Mouse (Mus musculus): Measurements from ENCODE around the gene Gprc5d.

DNA sequence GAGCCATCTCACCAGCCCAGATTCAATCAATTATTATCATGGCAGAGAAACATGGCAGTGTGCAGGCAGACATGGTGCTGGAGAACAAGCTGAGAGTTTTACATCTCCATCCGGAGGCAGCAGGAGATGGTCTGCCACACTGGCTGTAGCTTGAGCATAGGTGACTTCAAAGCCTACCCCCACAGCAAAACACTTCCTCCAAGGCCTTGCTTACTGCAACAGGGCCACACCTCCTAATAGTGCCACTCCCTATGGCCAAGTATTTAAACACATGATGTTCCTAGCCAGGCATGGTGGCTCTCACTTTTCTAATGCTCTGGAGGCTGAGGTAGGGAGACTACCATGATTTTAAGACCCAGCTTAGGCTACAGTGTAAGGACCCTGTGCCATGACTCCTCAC lies 32.4 kb downstream of the Gprc5d start:
- TF ChIP-seq CTCF (IDR thresholded peaks at IDR 0.05; ENCODE audit: insufficient read depth, low read depth, low read length) (no peak), POLR2A (IDR thresholded peaks at IDR 0.05; ENCODE audit: insufficient read depth, low read depth, low read length) (no peak)
